Mouse (Mus musculus) WW6 (cell line): ENCODE data around the gene Gm49396.

Experiments used
- DNase-seq: peaks from one replicate; pipeline ENCODE4 v3.0.0-alpha.2; 2013; ENCODE audit warnings: low read depth, low spot score

The Gm49396 gene

DNA sequence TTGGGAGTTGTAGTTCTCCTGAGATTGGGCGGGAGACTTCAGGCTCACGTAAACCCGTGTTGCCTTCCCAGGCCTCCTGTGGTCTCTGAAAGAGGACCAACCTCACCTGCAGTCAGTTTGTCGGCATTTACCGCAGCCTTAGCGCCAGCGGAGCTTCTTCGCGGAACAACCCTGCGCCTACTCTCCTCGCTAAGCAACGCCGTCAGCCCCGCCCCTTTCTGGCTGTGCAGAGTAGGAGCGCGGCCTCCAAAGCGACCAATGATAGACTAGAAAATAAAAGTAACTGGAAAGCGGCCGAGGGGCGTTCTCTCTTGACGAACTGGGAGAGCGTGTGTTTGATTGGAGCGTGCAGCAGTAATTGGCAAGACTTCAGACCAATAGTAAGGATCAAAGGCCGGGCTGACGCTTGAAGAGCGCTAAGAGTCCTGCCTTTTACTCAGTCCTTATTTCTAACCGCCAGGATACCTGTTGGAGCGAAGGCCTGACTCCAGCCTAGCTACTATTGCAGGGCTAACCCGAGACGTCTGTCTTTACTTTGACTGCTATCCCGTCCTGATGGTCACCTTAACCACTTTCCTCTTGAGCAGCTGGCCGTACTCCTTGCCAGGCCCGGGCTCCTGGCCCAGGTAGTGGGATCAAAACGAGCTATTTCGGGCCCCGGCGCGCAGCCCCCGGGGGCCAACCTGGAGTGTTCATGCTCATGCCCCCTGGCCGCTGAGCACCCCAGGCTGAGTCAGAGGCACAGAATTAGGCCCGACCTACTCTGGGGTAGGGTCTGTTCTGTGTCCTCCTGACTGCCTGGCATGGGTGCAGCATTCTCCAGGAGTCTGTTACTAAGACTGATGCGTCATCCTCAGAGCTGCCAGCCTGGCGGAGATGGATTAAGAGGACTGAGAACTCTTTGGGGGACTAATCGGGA is 10.8 kb upstream of the Gm49396 start, which contains the start of the genes Hspb6 and Proser3:
Gene Hspb6 (plus strand): TSS at position 77 of the 919 bp plus-strand sequence.
Gene Proser3 (minus strand): TSS at position 198 of the 919 bp plus-strand sequence.
- DNase-seq = peak; percentile 92

DNA sequence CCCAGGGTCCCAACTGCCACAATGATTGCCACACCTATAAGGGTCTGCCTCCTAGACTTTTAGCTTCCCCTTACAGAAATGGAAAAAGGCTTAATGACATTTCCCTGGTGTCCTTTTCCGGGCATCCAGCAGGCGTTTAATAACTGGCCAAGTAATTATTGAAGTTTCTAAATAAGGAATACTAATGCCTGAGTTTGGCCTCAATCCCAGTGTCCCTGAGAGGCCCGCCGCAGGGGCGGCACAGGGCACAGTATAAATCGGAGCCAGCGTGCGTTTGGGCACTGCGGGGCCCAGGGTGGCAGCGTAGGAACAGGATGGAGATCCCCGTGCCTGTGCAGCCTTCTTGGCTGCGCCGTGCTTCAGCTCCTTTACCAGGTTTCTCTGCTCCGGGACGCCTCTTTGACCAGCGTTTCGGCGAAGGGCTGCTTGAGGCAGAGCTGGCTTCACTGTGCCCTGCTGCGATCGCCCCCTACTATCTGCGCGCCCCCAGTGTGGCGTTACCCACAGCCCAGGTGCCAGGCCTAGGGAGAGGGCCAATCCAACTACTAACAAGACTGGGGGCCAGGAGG is 10.0 kb upstream of the Gm49396 start:
- DNase-seq = no peak

DNA sequence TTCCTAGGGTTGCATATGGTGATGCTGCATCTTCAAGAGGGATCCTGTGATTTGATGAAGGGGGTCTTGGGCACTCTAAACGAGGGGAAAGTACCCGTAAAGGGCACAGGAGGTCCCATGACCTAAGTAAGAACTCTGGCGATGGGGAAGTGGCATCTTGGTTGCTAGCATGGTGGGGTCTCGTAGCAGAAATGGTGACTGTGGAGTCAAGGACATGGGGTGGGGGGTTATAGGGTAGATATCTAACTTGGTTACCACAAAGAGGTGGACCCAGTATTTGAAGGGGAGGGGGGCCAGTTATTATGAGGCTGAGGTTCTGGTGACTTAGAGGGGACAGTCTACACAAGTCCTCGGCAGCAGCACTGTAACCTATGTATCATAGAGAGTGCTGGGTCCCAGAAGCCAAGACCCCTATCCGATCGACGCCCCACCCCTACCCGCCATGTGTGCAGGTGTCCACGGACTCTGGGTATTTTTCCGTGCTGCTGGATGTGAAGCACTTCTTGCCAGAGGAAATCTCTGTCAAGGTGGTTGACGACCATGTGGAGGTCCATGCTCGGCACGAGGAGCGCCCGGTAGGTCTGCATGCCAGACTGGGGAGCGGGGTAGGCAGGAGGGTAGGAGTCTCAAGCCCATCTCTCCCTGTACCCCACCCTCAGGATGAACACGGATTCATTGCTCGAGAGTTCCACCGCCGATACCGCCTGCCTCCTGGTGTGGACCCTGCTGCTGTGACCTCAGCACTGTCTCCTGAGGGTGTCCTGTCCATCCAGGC is 9.1 kb upstream of the Gm49396 start:
- DNase-seq = no peak

DNA sequence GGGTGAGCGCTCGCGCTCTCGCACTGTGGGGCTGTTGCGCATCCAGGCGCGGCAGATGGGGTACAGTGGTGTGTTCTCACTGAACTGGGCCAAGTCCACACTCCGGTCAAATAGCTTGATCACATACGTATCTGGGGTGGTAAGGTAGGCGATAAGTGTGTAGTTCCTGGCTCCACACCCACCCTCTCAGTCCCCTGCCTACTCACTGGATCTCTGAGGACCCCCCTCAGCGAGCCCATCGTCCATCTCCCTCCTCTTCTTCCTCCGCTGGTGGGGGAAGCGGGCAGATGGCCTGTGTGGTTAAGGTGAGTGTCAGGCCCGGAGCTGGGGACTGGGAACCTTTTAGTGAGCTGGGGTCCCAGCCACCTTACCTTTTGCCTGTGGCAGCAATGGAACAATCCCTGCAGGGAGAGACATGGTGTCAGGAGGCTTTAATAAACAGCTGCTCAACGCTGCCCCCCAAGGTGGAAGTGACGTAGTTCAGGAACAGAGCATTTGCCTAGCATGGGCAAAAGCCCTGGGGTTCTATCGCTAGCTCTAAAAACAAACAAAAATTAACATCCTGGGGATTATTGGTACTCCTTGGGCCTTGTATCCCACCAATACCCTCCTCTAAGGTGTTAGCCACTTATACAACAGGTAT is 6.1 kb upstream of the Gm49396 start:
- no peak for DNase-seq

DNA sequence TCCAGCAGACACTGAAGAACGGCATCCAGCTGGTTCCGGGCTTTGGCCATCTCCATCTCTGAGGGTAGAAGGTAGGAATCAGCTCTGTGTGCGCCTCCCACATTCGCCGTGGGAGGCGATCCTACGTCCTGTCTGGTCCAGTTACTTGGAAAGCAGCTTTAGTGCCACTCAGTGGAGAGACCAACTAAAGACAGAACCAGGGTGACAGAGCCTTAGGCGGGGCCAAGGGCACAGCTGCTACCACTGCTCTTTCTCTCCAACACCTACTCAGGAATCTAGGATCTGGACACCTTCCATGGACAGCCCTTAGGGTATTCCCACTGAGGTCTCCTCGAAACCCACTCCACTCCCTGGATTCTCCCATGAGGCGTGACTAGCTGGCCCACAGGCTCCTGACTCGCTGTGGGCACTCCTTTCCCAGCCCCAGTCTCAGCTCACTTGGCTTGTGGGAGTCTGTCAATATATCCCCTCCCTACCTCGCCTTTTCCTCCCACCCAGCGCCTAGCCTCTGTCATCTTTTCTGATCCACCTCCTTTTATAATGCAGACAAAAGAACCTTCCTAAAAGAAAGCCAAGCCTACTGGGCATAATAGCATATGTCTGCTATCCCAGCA is 5.1 kb upstream of the Gm49396 start:
- no peak for DNase-seq

DNA sequence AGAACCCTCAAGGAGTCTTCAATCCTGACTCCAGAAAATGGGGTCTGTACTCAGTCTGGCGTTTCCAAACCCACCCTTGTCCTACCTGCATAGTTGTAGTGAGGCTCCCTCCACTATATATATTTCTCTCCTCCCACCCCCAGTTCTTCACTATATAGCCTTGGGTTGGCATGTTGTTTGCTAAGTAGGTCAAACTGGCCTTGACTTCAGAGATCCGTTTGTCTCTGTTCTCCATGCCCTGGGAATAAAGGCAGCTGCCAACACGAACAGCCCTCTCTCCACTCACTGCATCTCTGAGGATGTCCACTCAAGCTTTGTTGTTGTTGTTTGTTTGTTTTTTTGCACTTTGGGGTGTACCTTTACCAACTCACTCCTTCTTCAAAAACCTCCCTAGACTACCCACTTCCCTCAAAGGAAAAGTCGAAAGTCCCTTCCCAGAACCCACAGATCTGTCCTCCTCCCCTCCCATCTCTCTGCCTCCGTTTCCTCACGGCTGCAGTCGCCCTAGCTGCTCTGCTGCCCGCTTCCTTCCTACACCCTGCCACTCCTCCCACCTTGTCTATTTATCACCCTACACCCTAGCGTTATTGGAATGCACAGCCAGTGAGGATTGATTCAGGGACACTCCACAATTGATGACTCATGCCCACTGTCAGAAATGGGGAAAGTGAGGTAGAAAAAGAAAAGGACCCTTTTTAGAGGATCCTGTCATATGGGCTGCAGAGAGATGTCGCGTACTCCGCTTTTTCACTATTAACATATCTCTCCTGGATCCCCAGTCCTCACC is 4.3 kb upstream of the Gm49396 start:
- DNase-seq = no peak

DNA sequence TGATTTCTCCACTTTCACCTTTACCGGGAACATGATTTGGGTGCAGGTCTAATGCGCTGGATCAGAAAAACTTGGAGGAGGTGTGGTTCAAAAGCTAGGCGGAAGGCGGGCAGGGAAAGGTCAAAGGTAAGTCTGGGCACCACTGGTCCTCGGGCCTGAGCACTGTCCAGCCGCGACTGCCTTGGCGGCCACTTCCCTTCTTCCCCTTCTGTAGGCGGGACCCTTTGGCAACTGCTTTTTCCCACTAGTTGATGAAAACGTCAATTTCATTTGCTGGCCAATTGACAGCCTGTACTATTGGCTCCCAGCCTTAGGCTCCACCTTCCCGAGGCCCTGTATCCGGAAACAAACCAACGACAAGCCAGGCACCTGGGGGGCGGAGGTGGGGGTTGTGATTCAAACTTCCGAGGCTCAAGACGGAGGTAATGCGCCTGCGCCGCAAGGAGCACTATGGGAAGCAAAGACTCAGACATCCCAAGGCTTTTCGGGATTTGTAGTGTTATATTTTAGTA is 3.6 kb upstream of the Gm49396 start, which contains the start of gene Lin37:
Gene Lin37 (minus strand): TSS at position 396 of the 512 bp plus-strand sequence.
- peak; percentile 93 for DNase-seq

DNA sequence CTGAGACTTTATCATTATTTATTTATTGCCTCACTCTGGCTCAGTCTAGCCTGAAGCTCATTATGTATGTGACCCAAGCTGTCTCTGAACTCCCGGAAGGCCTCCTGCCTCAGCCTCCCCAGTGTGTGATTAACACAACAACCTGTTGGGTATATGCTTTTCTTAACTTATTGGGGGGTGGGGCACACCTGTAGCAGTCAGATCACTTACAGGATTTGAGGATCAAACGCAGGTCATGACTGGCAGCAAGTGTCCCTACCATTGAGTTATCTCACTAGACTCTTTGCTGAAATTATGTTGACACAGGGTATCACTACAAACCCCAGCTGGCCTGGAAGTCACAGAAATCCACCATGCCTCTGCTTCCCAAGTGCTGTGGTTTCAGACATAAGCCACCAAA is 2.8 kb upstream of the Gm49396 start:
- DNase-seq = no peak

DNA sequence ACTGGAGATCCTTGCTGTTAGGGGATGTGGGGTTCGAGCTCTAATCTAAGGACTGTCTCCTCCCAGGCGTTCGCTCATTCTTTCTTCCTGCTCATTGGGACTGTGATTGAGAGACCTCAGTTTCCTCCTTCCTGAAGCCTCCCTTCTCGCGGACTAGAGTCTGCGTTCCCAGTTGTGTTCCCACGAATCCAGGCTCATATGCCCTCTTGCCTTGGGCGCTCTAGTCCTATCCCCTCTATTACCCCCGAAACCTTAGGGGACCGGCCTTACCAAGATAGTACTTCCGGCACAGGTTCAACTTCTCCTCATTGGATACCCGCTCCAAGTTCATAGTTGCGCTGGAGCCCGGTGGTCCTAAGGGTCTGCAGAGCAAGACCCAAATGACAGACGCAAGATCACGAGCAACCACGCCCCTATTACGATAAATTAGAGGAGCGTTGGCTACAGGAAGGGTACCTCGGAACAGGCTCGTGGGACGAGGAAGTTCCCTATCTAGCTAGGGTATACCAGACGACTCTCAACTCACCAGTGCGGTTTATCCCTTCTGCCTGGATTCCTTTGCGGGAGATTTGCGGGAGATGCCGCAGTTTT is 523 bp upstream of the Gm49396 start:
- no peak for DNase-seq

DNA sequence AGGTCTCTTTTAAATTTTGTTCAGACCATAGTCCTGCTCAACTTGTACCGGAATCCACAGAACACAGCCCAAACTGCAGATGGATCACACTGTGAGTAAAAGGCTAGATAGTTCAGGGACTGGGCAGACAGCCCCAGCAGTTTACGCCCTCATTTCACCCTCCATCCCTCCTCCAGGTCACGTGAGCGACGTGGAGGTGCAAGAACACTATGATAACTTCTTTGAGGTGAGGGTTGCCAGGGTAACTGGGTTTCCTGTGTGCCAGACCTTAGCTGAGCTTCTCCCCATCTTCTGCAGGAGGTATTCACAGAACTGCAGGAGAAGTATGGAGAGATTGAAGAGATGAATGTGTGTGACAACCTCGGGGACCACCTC is 749 bp downstream of the Gm49396 start:
- DNase-seq = no peak

DNA sequence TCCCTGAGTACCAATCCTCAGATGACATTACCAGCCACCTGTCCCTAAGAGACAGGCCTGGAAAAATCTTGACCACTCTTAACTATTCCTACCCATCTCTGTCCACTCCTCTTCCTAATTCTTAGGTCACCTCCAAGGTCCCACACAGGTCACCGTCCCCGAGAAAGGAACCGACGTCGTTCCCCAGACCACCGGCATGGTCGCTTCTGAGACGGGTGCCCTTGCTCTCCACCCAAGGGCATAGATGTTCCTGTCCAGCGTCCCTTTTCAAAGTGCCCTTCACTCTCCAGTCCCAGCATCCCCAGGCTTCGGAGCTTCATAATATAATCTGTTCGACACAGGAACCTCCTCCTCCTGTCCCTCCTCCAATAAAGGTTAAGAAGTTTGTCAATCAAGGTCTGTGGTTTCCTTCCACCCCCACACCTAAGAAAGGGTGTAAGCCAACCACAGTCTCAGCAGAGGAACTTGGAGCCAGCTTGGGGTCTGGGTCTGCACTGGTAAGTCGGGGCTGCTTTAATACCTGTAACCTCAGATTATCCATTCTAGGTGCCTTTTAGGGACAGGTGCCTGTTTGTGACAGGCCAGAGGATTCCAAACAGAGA is 1.9 kb downstream of the Gm49396 start, which contains the start of gene Igflr1:
Gene Igflr1 (plus strand): TSS at position 458 of the 602 bp plus-strand sequence.
- DNase-seq = no peak

DNA sequence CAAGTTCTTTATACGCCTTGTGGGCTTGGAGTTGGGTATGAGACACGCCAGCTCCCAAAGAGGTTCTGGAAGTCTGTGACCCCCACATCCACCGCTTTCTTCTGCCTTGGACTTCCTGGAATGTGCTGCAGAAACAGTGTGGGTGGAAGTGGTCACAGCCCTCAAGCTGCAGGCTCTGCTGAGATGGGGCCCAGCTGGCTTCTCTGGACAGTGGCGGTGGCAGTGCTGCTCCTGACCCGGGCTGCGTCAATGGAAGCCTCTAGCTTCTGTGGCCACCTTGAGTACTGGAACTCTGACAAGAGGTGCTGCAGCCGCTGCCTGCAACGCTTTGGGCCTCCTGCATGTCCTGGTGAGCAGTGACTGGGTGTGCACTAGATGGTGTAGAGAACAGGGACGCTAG is 2.9 kb downstream of the Gm49396 start:
- no peak for DNase-seq

DNA sequence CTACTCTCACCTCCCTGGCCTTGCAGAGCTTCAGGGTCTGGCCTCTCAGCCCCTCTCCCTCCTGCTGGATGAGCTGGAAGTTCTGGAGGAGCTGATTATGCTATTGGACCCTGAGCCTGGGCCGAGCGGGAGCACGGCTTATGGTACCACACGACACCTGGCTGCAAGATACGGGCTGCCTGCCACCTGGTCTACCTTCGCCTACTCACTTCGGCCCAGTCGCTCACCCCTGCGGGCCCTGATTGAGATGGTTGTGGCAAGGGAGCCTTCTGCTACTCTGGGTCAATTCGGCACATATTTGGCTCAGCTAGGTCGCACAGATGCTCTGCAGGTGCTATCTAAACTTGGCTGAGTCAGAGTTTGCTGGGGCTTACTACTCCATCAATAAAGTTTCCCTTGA is 4.4 kb downstream of the Gm49396 start:
- no peak for DNase-seq

DNA sequence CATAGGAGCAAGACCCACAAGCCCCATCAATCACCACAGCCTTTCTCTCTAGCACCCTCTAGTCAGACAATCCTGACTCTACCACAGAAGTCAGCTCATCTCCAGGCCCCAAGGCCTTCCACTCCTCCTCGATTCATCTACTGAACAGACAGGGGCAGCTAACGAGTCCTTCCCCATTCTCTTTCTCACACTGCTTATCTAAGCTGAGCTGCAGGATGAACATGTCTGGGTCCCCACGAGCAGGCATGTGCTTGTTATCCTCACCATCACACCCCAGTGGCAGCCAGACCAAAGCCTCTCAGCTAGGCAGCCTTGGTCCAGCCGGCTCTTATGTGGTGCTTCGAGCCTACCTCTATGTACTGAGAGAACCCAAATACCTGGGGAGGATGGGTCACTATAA is 9.2 kb downstream of the Gm49396 start:
- no peak for DNase-seq

DNA sequence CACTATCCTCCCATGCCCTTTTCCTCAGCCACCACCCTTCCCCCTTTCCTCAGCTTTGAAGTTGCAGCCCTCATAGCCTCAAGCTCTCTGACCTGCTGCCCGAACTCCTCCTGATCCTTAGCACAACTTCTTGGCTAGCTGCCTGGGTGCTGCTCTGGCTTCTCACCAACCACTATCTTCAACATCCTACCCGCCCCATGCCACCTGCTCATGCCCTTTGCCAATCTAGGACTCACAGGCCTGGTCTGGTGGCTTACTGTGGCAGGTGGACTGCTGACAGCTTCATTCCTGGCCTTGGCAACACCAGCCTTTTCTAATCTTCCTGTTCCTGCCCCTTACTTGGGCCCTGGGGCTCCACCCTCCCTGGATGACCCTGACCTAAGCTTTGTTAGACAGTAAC is 9.8 kb downstream of the Gm49396 start:
- no peak for DNase-seq

DNA sequence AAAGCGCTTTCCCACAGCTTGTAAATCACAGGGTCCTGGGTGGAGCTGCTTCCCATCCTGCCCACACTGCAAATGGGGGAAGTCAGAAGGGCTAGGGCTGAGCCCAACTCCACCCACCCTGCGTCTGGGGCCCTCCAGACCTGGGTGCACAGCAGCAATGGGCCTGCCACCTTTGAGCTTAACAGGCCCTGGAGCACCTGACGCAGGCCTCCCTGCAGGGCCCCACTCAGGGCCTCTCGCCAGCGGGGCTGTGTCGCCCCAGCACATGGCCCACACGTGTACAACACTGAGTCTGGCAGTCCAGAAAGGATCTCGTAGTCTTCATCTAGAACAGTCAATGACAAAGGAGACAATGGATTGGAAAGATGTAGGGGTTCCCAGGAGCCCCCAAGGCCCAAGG is 16.8 kb downstream of the Gm49396 start:
- DNase-seq = no peak

DNA sequence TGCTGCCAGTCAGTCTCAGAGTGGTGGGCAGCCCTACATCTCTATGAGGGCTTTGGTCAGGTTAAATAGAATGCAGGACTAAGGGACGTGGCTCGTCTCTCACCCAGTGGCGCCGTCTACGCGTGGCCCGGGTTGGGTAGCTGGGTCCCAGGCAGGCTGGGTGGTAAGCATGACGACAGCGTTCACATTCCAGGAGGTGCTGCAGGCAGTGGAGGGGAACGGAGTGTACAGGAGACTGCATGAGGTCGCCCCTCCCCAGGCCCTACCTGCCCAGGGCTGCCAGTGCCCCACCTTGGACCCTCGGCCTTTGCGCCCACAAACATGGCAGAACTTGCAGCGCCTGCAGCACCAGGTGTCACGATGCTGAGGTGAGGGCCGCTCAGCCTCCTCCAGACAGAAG is 18.4 kb downstream of the Gm49396 start:
- DNase-seq = no peak

DNA sequence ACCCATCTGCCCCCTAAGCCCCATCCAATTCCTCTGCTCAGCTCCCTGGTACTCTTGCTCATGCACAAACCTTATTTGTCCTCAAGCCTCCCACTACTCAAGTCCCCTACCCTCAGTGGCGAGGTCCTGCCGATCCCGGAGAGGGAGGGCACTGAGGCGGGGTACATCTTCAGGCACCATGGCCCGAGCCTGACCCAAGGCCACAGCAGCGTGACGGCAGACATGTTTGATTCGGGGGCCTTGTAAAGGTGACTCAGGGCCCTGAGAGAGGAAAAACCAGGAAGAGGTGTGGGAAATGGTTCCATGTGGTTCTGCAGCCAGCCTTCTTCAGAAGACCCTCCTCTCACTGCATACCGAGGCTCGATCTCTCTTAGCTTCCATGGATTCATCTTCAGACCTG is 21.2 kb downstream of the Gm49396 start:
- no peak for DNase-seq

DNA sequence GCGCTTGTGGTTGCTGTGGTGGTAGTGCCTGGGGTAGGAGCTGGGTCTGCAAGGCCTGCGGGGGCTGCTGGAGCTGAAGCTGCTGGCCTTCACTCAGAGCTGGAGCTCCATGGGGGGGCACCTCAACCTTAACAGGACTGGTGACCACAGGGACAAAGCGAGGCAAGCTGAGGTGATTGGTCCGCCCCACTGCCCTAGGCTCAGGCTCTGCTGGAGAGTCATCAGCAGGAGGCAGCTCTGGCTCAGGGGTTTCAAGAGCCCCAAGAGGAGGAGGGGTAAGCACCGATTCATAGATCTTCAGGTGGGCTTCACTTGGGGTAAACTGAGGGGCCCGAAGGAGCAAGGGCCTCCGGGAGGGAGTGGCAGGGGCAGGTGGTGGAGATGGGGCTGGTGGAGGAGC is 22.0 kb downstream of the Gm49396 start:
- DNase-seq = no peak
